Mouse (Mus musculus): ENCODE measurements at regions not wholly inside any gene's neighbourhood (a gene's known extent, or its start where the extent isn't known, plus 50 kb on each side); places are given as distances from the start of the nearest gene placed in this dataset.

GRCm38 (mm10) chr10:97346949-97347348 is 132.5 kb upstream of the Dcn start:
- Histone ChIP-seq H3K27me3 (replicated peaks) (no peaks in the 10 kb centered on the region), H3K4me1 (no peaks in the 10 kb centered on the region), H3K36me3 (replicated peaks) (no peaks in the 10 kb centered on the region), H3K27ac (no peak overlapping the region), H3K9ac (no peak overlapping the region), H3K9me3 (peaks cover 3% of the 10 kb centered on the region; the same call in 1 of the 2 replicates), H3K4me3 (no peak overlapping the region), H3K4me2 (no peak overlapping the region)
- no peak for ATAC-seq (replicated peaks)
- 89% methylated on average over 2 of the region's 2 CpGs for WGBS

GRCm38 (mm10) chr10:97368625-97369024 is 110.8 kb upstream of the Dcn start:
- Histone ChIP-seq H3K4me3 (no peak overlapping the region), H3K27me3 (replicated peaks) (no peaks in the 10 kb centered on the region), H3K4me2 (no peak overlapping the region), H3K9me3 (no peaks in the 10 kb centered on the region), H3K27ac (no peak overlapping the region), H3K9ac (no peak overlapping the region), H3K4me1 (no peaks in the 10 kb centered on the region), H3K36me3 (replicated peaks) (no peaks in the 10 kb centered on the region)
- no peak for ATAC-seq (replicated peaks)
- WGBS = 87% methylated on average over 3 of the region's 3 CpGs

GRCm38 (mm10) chr10:97375824-97376223 is 103.6 kb upstream of the Dcn start:
- Histone ChIP-seq H3K27me3 (replicated peaks) (no peaks in the 10 kb centered on the region), H3K4me1 (no peaks in the 10 kb centered on the region), H3K4me3 (no peak overlapping the region), H3K36me3 (replicated peaks) (no peaks in the 10 kb centered on the region), H3K4me2 (no peak overlapping the region), H3K27ac (no peak overlapping the region), H3K9me3 (no peaks in the 10 kb centered on the region), H3K9ac (no peak overlapping the region)
- 22% methylated on average over 2 of the region's 2 CpGs for WGBS
- 0 out of 2 replicates have a peak, but pooled peaks have one; percentile 52 for ATAC-seq (replicated peaks)

GRCm38 (mm10) chr10:97376376-97376775 is 103.0 kb upstream of the Dcn start:
- Histone ChIP-seq H3K9me3 (no peaks in the 10 kb centered on the region), H3K36me3 (replicated peaks) (no peaks in the 10 kb centered on the region), H3K9ac (no peak overlapping the region), H3K27me3 (replicated peaks) (no peaks in the 10 kb centered on the region), H3K4me2 (no peak overlapping the region), H3K4me3 (no peak overlapping the region), H3K4me1 (no peaks in the 10 kb centered on the region), H3K27ac (no peak overlapping the region)
- ATAC-seq (replicated peaks) = no peak
- WGBS = 68% methylated on average over 4 of the region's 4 CpGs

GRCm38 (mm10) chr10:97381586-97381985 is 97.8 kb upstream of the Dcn start:
- H3K4me3 ChIP-seq = no peak overlapping the region
- no peaks in the 10 kb centered on the region for H3K27me3 ChIP-seq (replicated peaks)
- no peak for ATAC-seq (replicated peaks)
- no peak overlapping the region for H3K27ac ChIP-seq
- H3K4me2 ChIP-seq = no peak overlapping the region
- no peaks in the 10 kb centered on the region for H3K36me3 ChIP-seq (replicated peaks)
- no peaks in the 10 kb centered on the region for H3K9me3 ChIP-seq
- H3K9ac ChIP-seq = no peak overlapping the region
- no peaks in the 10 kb centered on the region for H3K4me1 ChIP-seq

- ATAC-seq (replicated peaks) = no peak
- Histone ChIP-seq H3K4me2 (no peak overlapping the region), H3K9me3 (no peaks in the 10 kb centered on the region), H3K27ac (no peak overlapping the region), H3K27me3 (replicated peaks) (no peaks in the 10 kb centered on the region), H3K4me1 (no peaks in the 10 kb centered on the region), H3K9ac (no peak overlapping the region), H3K4me3 (no peak overlapping the region), H3K36me3 (replicated peaks) (no peaks in the 10 kb centered on the region)
- WGBS = 94% methylated on average over 1 of the region's 1 CpGs
These were observed 95.5 kb upstream of the Dcn start for GRCm38 (mm10) chr10:97383881-97384280.

GRCm38 (mm10) chr10:97387196-97387876 is 92.1 kb upstream of the Dcn start:
- no peak overlapping the region for H3K4me2 ChIP-seq
- no peak overlapping the region for H3K9ac ChIP-seq
- H3K27ac ChIP-seq = no peak overlapping the region
- WGBS = 88% methylated on average over 3 of the region's 3 CpGs
- H3K27me3 ChIP-seq (replicated peaks) = no peaks in the 10 kb centered on the region
- H3K36me3 ChIP-seq (replicated peaks) = no peaks in the 10 kb centered on the region
- H3K4me3 ChIP-seq = no peak overlapping the region
- no peaks in the 10 kb centered on the region for H3K9me3 ChIP-seq
- ATAC-seq (replicated peaks) = no peak
- H3K4me1 ChIP-seq = no peaks in the 10 kb centered on the region

GRCm38 (mm10) chr10:97389647-97390590 is 89.5 kb upstream of the Dcn start:
- no peak for ATAC-seq (replicated peaks)
- no peaks in the 10 kb centered on the region for H3K36me3 ChIP-seq (replicated peaks)
- H3K4me1 ChIP-seq = no peaks in the 10 kb centered on the region
- no peaks in the 10 kb centered on the region for H3K9me3 ChIP-seq
- H3K9ac ChIP-seq = no peak overlapping the region
- no peak overlapping the region for H3K4me2 ChIP-seq
- H3K27ac ChIP-seq = no peak overlapping the region
- no peak overlapping the region for H3K4me3 ChIP-seq
- WGBS = 82% methylated on average over 7 of the region's 7 CpGs
- H3K27me3 ChIP-seq (replicated peaks) = no peaks in the 10 kb centered on the region

- 47% methylated on average over 9 of the region's 9 CpGs for WGBS
- no peaks in the 10 kb centered on the region for H3K4me1 ChIP-seq
- no peak for ATAC-seq (replicated peaks)
- no peaks in the 10 kb centered on the region for H3K27me3 ChIP-seq (replicated peaks)
- H3K4me3 ChIP-seq = no peak overlapping the region
- H3K9ac ChIP-seq = no peak overlapping the region
- no peaks in the 10 kb centered on the region for H3K9me3 ChIP-seq
- no peaks in the 10 kb centered on the region for H3K36me3 ChIP-seq (replicated peaks)
- H3K27ac ChIP-seq = no peak overlapping the region
- no peak overlapping the region for H3K4me2 ChIP-seq
These were observed 82.2 kb upstream of the Dcn start for GRCm38 (mm10) chr10:97397062-97397771.

- H3K9me3 ChIP-seq = no peaks in the 10 kb centered on the region
- 92% methylated on average over 2 of the region's 2 CpGs for WGBS
- H3K9ac ChIP-seq = no peak overlapping the region
- H3K4me2 ChIP-seq = no peak overlapping the region
- no peaks in the 10 kb centered on the region for H3K27me3 ChIP-seq (replicated peaks)
- no peak overlapping the region for H3K27ac ChIP-seq
- no peak overlapping the region for H3K4me3 ChIP-seq
- no peaks in the 10 kb centered on the region for H3K36me3 ChIP-seq (replicated peaks)
- no peaks in the 10 kb centered on the region for H3K4me1 ChIP-seq
- no peak for ATAC-seq (replicated peaks)
These were observed 81.5 kb upstream of the Dcn start for GRCm38 (mm10) chr10:97397896-97398295.

GRCm38 (mm10) chr10:97402524-97402923 is 76.9 kb upstream of the Dcn start:
- H3K9ac ChIP-seq = no peak overlapping the region
- 93% methylated on average over 2 of the region's 2 CpGs for WGBS
- ATAC-seq (replicated peaks) = no peak
- no peaks in the 10 kb centered on the region for H3K4me1 ChIP-seq
- H3K4me3 ChIP-seq = no peak overlapping the region
- H3K9me3 ChIP-seq = no peaks in the 10 kb centered on the region
- H3K36me3 ChIP-seq (replicated peaks) = no peaks in the 10 kb centered on the region
- H3K27ac ChIP-seq = no peak overlapping the region
- no peak overlapping the region for H3K4me2 ChIP-seq
- H3K27me3 ChIP-seq (replicated peaks) = no peaks in the 10 kb centered on the region

- Histone ChIP-seq H3K9ac (no peak overlapping the region), H3K27ac (no peak overlapping the region), H3K9me3 (no peaks in the 10 kb centered on the region), H3K36me3 (replicated peaks) (no peaks in the 10 kb centered on the region), H3K4me3 (no peak overlapping the region), H3K4me2 (no peak overlapping the region), H3K4me1 (no peaks in the 10 kb centered on the region), H3K27me3 (replicated peaks) (no peaks in the 10 kb centered on the region)
- ATAC-seq (replicated peaks) = no peak
- WGBS = 72% methylated on average over 2 of the region's 2 CpGs
These were observed 75.2 kb upstream of the Dcn start for GRCm38 (mm10) chr10:97404076-97404787.

All from midbrain, embryonic 15.5 days (tissue).